In the genomic region with DNA sequence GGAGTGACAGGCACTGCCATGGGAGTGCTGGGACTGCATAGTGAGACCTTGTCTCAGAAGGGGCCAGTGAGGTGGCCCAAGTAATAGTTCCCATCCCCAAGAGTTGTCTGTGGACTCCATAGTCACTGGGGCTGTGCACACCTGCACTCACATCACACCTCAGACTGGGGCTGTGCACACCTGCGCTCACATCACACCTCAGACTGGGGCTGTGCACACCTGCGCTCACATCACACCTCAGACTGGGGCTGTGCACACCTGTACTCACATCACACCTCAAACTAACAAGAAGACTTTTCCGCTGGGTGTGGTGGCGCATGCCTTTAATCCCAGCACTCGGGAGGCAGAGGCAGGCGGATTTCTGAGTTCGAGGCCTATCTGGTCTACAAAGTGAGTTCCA, we compare ENCODE assay signal across 17 mouse cellular contexts. TPM values are rescaled to one million over a fixed set of nuclear protein-coding genes. Genes with fewer than 3 reads are reported as not detected.
"Had no signal": no experiment of that assay in that cellular context is flagged by ENCODE, and none has a peak within 500 bp of the region (broad histone marks: within the 10 kb centered on the region; RNA-seq: fewer than 3 reads in every experiment).

No protein-coding gene starts in this region.

RNA-seq across cellular contexts. Expression of a gene that starts 55.8 kb away (rescaled TPM):
- total RNA-seq: heart, postnatal 10 days; heart, postnatal 14 days; heart, postnatal 25 days; heart, postnatal 36 days; heart, postnatal 4 days; hematopoietic stem cell, adult 5-6 weeks; layer of hippocampus, adult 18-20 months; layer of hippocampus, adult 2 months; layer of hippocampus, adult 8-10 months; layer of hippocampus, postnatal 10 days; layer of hippocampus, postnatal 14 days; layer of hippocampus, postnatal 25 days; layer of hippocampus, postnatal 36 days; left cerebral cortex, adult 18-20 months had no signal
- polyA plus RNA-seq: heart, embryonic 10.5 days; heart, embryonic 14.5 days; hindbrain, embryonic 11.5 days had no signal
